Mouse (Mus musculus) lung, adult 2 months (tissue): ENCODE results near the gene Olfr222.

Experiments
- CTCF ChIP-seq: fragments of 200-500 bp; IDR thresholded peaks from 2 replicates; pipeline ENCODE4 v1.5.1; 2011; ENCODE audit warnings: mild to moderate bottlenecking, low read length, control low read depth; ENCODE audit not compliant: insufficient read depth
- POLR2A ChIP-seq: fragments of 200-500 bp; IDR thresholded peaks from 2 replicates; pipeline ENCODE4 v1.6.1; 2011; ENCODE audit warnings: low read depth, mild to moderate bottlenecking, control low read depth, low read length, borderline replicate concordance; ENCODE audit errors: extremely low read depth

GRCm38 (mm10) chr11:59544005-59544404 lies 32.0 kb downstream of the Olfr222 start:
- TF ChIP-seq CTCF (no peak), POLR2A (no peak)
